Mouse (Mus musculus) bone marrow macrophage, adult 2 months (primary cell): ENCODE results near the gene Cdkl1.

Source experiments
- CTCF ChIP-seq: IDR thresholded peaks from 2 replicates; pipeline ENCODE4 v1.5.1; 2012; ENCODE audit warnings: low read depth, mild to moderate bottlenecking, low read length, moderate library complexity
- POLR2A ChIP-seq: IDR thresholded peaks from 2 replicates; pipeline ENCODE4 v1.6.1; 2012; ENCODE audit warnings: mild to moderate bottlenecking, low read depth, low read length, borderline replicate concordance

GRCm38 (mm10) chr12:69732221-69732620 is 58.8 kb downstream of the Cdkl1 start:
- TF ChIP-seq CTCF = no peak
- TF ChIP-seq POLR2A = no peak
